Comparison of ENCODE assay signal across 8 mouse cellular contexts in the genomic region with DNA sequence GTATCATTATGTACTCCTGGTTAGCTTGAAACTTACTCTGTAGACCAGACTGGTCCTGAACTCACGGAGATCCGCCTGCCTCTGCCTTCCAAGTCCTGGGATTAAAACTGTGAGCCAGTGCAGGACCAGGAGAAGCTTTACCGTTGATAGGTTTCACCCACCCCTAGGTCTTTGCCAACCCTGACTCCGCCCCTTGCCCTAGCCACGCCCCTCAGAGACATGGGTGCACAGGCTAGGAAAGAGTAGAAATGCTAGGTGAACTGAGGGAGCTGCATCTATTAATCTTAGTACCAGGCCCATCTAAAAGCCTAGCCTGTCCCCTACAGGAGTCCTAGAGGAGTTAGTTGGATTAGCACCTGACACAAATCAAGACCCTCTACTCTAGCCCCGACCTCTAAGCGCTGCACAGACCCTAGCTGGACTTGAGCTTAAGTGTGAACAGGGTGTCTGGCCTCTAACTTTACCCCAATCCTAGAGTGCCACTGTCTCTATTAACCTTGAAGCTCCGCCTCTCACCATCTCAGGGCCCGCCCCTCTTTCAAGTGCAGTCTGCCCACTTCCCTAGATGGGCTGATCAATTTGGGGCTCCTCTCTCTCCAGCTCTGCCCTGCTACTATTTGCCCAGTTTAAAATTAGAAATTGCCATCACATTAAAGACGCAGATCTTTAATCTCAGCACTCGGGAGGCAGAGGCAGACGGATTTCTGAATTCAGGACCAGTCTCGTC. TPM values are rescaled to one million over a fixed set of nuclear protein-coding genes. Genes with fewer than 3 reads are reported as not detected.
DNase-seq lines count a peak whose midpoint lies in the region; ATAC-seq and TF ChIP-seq lines count a peak whose summit lies in the region.

No protein-coding gene starts in this region.

- peak overlapping the region; percentile 65; the same call in 1 of the 2 replicates for H3K4me2 ChIP-seq in intestine, embryonic 16.5 days (ENCODE audit: low read depth, low read length)
- peak overlapping the region; percentile 59 for H3K4me2 ChIP-seq in stomach, embryonic 14.5 days (replicated peaks; ENCODE audit: low read depth, low read length)

- peaks cover 2% of the 10 kb centered on the region for H3K4me1 ChIP-seq in spleen, adult 2 months (ENCODE audit: control insufficient read depth, insufficient read depth, insufficient read length)
- H3K4me1 ChIP-seq in intestine, embryonic 16.5 days (ENCODE audit: control insufficient read depth, insufficient read depth, low read length), result peaks cover 18% of the 10 kb centered on the region
- H3K4me1 ChIP-seq in stomach, embryonic 14.5 days (ENCODE audit: control insufficient read depth, insufficient read depth, low read length), result peaks cover 7% of the 10 kb centered on the region; the same call in 1 of the 2 replicates

- no peak for ATAC-seq in intestine, embryonic 16.5 days
- no peak for ATAC-seq in stomach, embryonic 14.5 days (ENCODE audit: insufficient number of reproducible peaks, insufficient read depth, low FRiP score, low read depth)

- TF ChIP-seq CTCF in gastrocnemius, adult 2 months (IDR thresholded peaks at IDR 0.05), result no peak
- TF ChIP-seq CTCF in spleen, adult 2 months (IDR thresholded peaks at IDR 0.05; ENCODE audit: extremely low read depth, insufficient read depth, insufficient read length, insufficient replicate concordance), result no peak

- peak overlapping the region; percentile 75; the same call in 1 of the 2 replicates for H3K9ac ChIP-seq in intestine, embryonic 16.5 days (ENCODE audit: low read depth, low read length)
- H3K9ac ChIP-seq in stomach, embryonic 14.5 days (replicated peaks; ENCODE audit: low read depth, low read length), result peak overlapping the region; percentile 56; the same call in 1 of the 2 replicates

- WGBS in spleen, adult 2 months, result 63% methylated on average over 13 of the region's 13 CpGs
- WGBS in intestine, embryonic 16.5 days, result 79% methylated on average over 13 of the region's 13 CpGs
- 74% methylated on average over 13 of the region's 13 CpGs for WGBS in stomach, embryonic 14.5 days

- no peaks in the 10 kb centered on the region for H3K9me3 ChIP-seq in intestine, embryonic 16.5 days (ENCODE audit: control insufficient read depth, low read length)
- H3K9me3 ChIP-seq in stomach, embryonic 14.5 days (ENCODE audit: control insufficient read depth, low read depth, low read length), result no peaks in the 10 kb centered on the region

- H3K4me3 ChIP-seq in gastrocnemius, adult 2 months, result peak overlapping the region; percentile 71
- H3K4me3 ChIP-seq in spleen, adult 2 months (ENCODE audit: extremely low read depth, insufficient read depth, insufficient read length), result no peak overlapping the region
- peak overlapping the region; percentile 57 for H3K4me3 ChIP-seq in intestine, embryonic 16.5 days (ENCODE audit: low read length)
- peak overlapping the region; percentile 47 for H3K4me3 ChIP-seq in stomach, embryonic 14.5 days (ENCODE audit: low read depth, low read length)

- H3K36me3 ChIP-seq in spleen, adult 2 months (ENCODE audit: control insufficient read depth, insufficient read depth, low read length), result no peaks in the 10 kb centered on the region
- H3K36me3 ChIP-seq in intestine, embryonic 16.5 days (ENCODE audit: control insufficient read depth, insufficient read depth, low read length), result peaks cover 12% of the 10 kb centered on the region; the same call in 1 of the 2 replicates
- H3K36me3 ChIP-seq in stomach, embryonic 14.5 days (ENCODE audit: control insufficient read depth, insufficient read depth, low read length), result peaks cover 32% of the 10 kb centered on the region

- H3K27me3 ChIP-seq in spleen, adult 2 months (ENCODE audit: control insufficient read depth, insufficient read depth, low read length), result no peaks in the 10 kb centered on the region
- no peaks in the 10 kb centered on the region for H3K27me3 ChIP-seq in intestine, embryonic 16.5 days (replicated peaks; ENCODE audit: control insufficient read depth, insufficient read depth, low read length)
- no peaks in the 10 kb centered on the region for H3K27me3 ChIP-seq in stomach, embryonic 14.5 days (ENCODE audit: control insufficient read depth, insufficient read depth, low read length)

- peak overlapping the region; percentile 82 for H3K27ac ChIP-seq in gastrocnemius, adult 2 months
- H3K27ac ChIP-seq in spleen, adult 2 months (ENCODE audit: insufficient read depth, low read length), result 0 out of 2 replicates have a peak overlapping the region, but pooled peaks have one; percentile 6
- no peak overlapping the region for H3K27ac ChIP-seq in intestine, embryonic 16.5 days (ENCODE audit: low read length)
- H3K27ac ChIP-seq in stomach, embryonic 14.5 days (ENCODE audit: low read length), result peak overlapping the region; percentile 83; the same call in 1 of the 2 replicates

- DNase-seq in gastrocnemius, adult 2 months, result no peak
- no peak for DNase-seq in gastrocnemius, postnatal 36 days
- DNase-seq in spleen, adult 2 months (ENCODE audit: low read depth in 1 of 2, low spot score in 2 of 2), result no peak
- DNase-seq in spleen, adult 12 weeks (ENCODE audit: low spot score), result no peak
- DNase-seq in adipocyte (ENCODE audit: low spot score), result no peak
- DNase-seq in left cerebral cortex, postnatal 36 days (ENCODE audit: low spot score in 2 of 2), result no peak

- TF ChIP-seq POLR2A in spleen, adult 2 months (IDR thresholded peaks at IDR 0.05; ENCODE audit: low read depth, low read length), result no peak

- intact Hi-C loops in gastrocnemius, adult 2 months (cut with DNase I), result no loop called here
- intact Hi-C loops in gastrocnemius, postnatal 36 days (cut with DNase I), result no loop called here
- intact Hi-C loops in left cerebral cortex, postnatal 36 days (cut with DNase I), result no loop called here

RNA-seq across cellular contexts. Expression of gene Rcn3, which starts 1.6 kb away (rescaled TPM):
- 10 to 100 TPM in 1 of 2 experiments, 1 to 10 TPM in 1; 7.2 to 20.2 TPM for total RNA-seq in gastrocnemius, adult 2 months (2021)
- total RNA-seq in gastrocnemius, postnatal 36 days (2021), result 10 to 100 TPM; 17.3 to 20.9 TPM
- 96.5 and 100 TPM in 2 replicates for polyA plus RNA-seq in spleen, adult 2 months (2012; rRNA removed)
- 237 and 260 TPM in 2 replicates for polyA plus RNA-seq in intestine, embryonic 16.5 days (2015; fragmentation: Nextera tagmentation; extraction: Ambion mirVana)
- 418 and 432 TPM in 2 replicates for polyA plus RNA-seq in stomach, embryonic 14.5 days (2014; fragmentation: Nextera tagmentation; extraction: Ambion mirVana)
- 1 to 10 TPM; 3.8 to 4.9 TPM for total RNA-seq in left cerebral cortex, postnatal 36 days (2021)

RNA-seq across cellular contexts. Expression of gene Fcgrt, which starts 13.2 kb away (rescaled TPM):
- total RNA-seq in gastrocnemius, adult 2 months (2021), result 10 to 100 TPM; 33.6 to 38.5 TPM
- total RNA-seq in gastrocnemius, postnatal 36 days (2021), result 10 to 100 TPM; 39.2 to 40.0 TPM
- polyA plus RNA-seq in spleen, adult 2 months (2012; rRNA removed), result 64.4 and 75.4 TPM in 2 replicates
- polyA plus RNA-seq in intestine, embryonic 16.5 days (2015; fragmentation: Nextera tagmentation; extraction: Ambion mirVana), result 334 and 458 TPM in 2 replicates
- polyA plus RNA-seq in stomach, embryonic 14.5 days (2014; fragmentation: Nextera tagmentation; extraction: Ambion mirVana), result 78.6 and 79.9 TPM in 2 replicates
- 10 to 100 TPM; 22.3 to 22.7 TPM for total RNA-seq in left cerebral cortex, postnatal 36 days (2021)

RNA-seq across cellular contexts. Expression of gene Prrg2, which starts 27.9 kb away (rescaled TPM):
- 10 to 100 TPM in 1 of 2 experiments, 1 to 10 TPM in 1; 8.1 to 11.0 TPM for total RNA-seq in gastrocnemius, adult 2 months (2021)
- 1 to 10 TPM; 8.0 to 8.8 TPM for total RNA-seq in gastrocnemius, postnatal 36 days (2021)
- polyA plus RNA-seq in spleen, adult 2 months (2012; rRNA removed), result 19.9 and 27.6 TPM in 2 replicates
- polyA plus RNA-seq in intestine, embryonic 16.5 days (2015; fragmentation: Nextera tagmentation; extraction: Ambion mirVana), result 38.3 and 40.4 TPM in 2 replicates
- 20.7 and 20.9 TPM in 2 replicates for polyA plus RNA-seq in stomach, embryonic 14.5 days (2014; fragmentation: Nextera tagmentation; extraction: Ambion mirVana)
- total RNA-seq in left cerebral cortex, postnatal 36 days (2021), result 1 to 10 TPM; 5.4 to 7.4 TPM

RNA-seq across cellular contexts. Expression of gene Nosip, which starts 28.2 kb away (rescaled TPM):
- total RNA-seq in gastrocnemius, adult 2 months (2021), result 10 to 100 TPM; 30.2 to 32.9 TPM
- total RNA-seq in gastrocnemius, postnatal 36 days (2021), result 10 to 100 TPM; 29.0 to 30.8 TPM
- polyA plus RNA-seq in spleen, adult 2 months (2012; rRNA removed), result 67.9 and 95.7 TPM in 2 replicates
- 54.0 and 56.0 TPM in 2 replicates for polyA plus RNA-seq in intestine, embryonic 16.5 days (2015; fragmentation: Nextera tagmentation; extraction: Ambion mirVana)
- polyA plus RNA-seq in stomach, embryonic 14.5 days (2014; fragmentation: Nextera tagmentation; extraction: Ambion mirVana), result 58.9 and 63.6 TPM in 2 replicates
- total RNA-seq in left cerebral cortex, postnatal 36 days (2021), result 10 to 100 TPM; 59.7 to 63.7 TPM

RNA-seq across cellular contexts. Expression of gene Rps11, which starts 33.8 kb away (rescaled TPM):
- 100 to 1,000 TPM; 457 to 518 TPM for total RNA-seq in gastrocnemius, adult 2 months (2021)
- 100 to 1,000 TPM; 388 to 460 TPM for total RNA-seq in gastrocnemius, postnatal 36 days (2021)
- 273 and 325 TPM in 2 replicates for polyA plus RNA-seq in spleen, adult 2 months (2012; rRNA removed)
- 1,613 and 1,701 TPM in 2 replicates for polyA plus RNA-seq in intestine, embryonic 16.5 days (2015; fragmentation: Nextera tagmentation; extraction: Ambion mirVana)
- polyA plus RNA-seq in stomach, embryonic 14.5 days (2014; fragmentation: Nextera tagmentation; extraction: Ambion mirVana), result 1,682 and 1,777 TPM in 2 replicates
- 100 to 1,000 TPM; 405 to 466 TPM for total RNA-seq in left cerebral cortex, postnatal 36 days (2021)
